Mouse (Mus musculus) yolk sac, embryonic 10.5 days (tissue): ENCODE measurements at regions not wholly inside any gene's neighbourhood (a gene's known extent, or its start where the extent isn't known, plus 50 kb on each side); places are given as distances from the start of the nearest gene placed in this dataset.

Source experiments
- DNase-seq: peaks from one replicate; pipeline ENCODE4 v3.0.0-alpha.2; 2017; ENCODE audit warnings: low spot score

DNA sequence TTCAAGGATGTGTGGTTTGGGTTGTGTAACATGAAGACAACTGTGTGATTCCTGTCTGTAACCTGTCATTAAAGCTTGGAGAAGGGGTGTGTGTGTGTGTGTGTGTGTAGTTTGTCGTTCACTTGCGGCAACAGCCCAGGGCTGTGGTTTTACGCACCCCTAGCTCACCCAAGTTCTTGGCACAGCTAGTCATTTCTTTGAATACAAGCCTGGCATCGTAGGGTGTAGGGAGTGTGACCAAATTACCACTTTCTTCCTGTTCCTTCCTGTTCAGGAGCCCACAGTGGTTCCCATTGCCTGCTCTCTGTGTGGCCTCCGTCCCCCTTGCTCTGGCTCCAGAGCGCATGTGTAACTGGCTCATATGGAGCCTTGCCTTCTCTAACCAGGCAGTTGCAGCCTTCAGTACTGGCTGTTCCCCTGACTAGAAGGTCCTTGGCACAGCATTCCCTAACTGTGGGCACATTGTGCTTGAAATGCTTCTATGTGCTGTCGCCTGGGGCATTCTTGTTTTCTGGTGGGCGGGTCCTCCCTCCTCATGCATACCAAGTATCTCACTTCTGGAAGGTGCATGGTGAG is 167.4 kb upstream of the Ubr2 start:
- no peak for DNase-seq

DNA sequence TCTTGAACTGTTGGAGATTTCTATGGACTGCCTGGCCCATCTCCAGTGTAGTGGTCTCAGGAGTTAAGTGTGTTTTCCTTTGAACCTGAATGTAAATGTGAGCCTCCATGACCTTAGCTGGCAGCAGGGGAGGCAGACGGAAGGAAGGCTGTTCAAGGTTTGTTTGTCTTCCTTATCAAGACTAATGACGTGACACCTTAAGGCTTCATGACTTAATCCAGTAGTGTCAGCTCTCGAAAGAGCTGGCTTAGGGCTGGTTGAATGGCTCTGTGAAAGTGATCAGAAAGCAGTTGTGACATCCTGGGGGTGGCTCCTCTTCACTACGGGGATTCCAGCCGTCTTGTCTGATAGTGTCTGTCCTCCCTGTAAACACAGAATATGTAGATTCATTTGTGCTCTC is 166.0 kb upstream of the Ubr2 start:
- no peak for DNase-seq

DNA sequence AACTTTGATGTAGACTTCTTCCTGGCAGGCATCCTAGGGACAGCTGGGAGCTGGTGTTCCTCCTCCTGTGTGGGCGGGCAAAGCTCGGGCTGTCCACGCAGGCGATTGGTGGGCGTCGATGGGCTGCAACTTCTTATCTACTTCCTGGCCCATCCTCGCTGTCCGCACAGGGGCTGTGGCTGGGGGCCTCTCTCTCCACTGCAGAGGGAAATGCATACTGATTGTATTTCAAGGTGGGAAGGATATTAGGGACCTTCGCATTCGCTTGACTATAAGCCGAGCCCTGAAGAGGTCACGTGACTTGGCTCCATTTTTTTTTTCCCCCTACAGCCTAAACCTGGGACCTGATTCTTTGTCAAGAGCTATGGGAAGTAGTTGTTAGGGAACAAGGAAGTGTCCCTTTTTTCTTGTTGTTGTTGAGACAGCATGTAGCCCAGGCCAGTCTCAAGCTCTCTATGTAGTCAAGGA is 164.4 kb upstream of the Ubr2 start:
- DNase-seq = peak; percentile 50

DNA sequence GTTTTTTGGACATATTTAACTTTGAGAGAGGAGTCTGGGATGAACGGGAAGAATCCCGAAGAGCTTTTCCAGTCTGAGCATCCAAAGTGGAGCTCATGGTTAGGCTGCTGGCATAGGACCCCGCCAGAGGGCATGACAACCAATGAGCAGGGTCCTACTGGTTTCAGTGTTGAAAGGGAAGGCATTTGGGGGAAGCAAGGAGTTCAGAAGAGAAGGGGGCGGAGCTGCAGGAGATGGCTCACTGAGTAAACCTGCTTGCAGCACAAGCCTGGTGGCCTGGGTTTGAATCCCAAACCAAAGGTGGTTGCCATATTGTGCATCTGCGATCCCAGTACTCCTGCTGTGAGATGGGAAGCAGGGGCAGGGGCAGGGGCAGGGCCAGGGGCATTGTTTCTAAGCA is 161.4 kb upstream of the Ubr2 start:
- no peak for DNase-seq

DNA sequence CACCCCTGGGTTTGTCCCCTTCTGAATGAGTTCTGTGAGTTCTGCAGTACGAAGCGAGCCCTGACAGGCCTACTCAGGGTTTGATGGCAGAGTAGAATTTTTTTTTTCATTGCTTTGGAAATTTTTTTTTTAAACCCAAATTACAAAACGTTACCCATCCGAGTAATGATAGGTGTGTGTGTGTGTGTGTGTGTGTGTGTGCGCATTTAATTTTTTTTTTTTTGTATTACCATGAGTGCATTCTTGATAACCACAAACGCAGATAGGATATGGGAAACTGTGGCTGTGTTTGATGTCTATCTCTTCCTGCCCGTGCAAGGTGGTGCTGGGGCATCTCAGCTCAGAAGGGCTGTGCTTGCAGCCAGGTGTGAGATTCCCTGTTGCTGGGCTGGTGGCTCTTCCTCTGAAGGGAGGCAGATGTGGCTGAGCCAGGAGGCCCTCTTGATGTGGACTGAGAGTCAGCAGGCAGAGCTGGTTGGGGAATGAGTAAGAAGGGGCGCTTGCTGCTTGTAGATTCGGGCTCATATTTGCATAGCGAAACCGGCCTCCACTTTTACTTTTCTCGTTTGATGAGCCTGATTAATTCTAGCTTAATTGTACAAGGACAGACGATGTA is 160.7 kb upstream of the Ubr2 start:
- no peak for DNase-seq

DNA sequence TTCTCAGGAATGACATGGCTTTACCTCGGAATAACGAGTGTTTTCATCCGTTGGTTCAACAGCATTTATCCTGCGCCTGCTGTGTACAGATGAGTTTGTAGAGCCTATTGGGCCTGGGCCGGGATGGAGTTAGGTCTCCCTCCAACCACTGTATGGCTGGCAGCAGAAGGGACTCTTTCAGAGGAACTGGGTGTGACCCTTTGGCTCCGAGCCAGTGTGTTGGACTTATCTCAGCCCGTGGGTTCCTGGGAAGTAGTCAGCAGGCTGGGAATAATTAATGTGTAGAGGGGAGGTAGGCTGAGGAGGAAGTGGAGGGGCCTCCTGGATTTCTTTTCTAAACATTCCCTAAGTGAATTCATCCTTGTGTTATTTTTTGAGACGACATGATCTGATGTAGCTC is 157.7 kb upstream of the Ubr2 start:
- DNase-seq = peak; percentile 21

DNA sequence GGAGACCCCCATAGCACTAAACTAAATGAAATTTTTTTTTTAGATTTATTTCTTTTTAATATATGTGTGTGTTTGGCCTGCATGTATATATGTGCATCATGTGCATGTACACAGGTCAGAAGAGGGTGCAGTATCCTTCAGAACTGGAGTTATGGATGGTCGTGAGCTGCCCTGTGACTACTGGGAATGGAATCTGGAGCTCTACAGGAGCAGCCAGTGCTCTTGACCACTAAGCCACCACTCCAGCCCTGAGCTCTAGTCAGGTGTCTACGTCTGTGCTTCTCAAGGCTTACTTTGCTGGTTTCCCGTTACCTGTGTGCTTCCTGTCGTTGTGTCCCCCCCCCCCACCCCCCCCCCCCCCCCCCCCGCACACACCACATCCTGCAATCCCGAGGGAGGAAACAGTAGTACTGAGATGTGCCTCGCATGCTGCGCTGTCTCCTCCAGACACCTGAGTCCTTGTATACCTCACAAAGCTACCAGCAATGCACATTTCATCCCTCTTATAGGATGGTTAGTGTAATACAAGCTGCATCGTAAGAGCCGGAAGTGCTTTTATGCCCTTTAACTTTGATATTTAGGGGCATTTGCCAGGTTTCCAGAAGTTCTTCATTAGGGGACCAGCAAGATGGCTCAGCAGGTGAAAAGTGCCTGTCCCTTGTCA is 153.5 kb upstream of the Ubr2 start:
- no peak for DNase-seq

DNA sequence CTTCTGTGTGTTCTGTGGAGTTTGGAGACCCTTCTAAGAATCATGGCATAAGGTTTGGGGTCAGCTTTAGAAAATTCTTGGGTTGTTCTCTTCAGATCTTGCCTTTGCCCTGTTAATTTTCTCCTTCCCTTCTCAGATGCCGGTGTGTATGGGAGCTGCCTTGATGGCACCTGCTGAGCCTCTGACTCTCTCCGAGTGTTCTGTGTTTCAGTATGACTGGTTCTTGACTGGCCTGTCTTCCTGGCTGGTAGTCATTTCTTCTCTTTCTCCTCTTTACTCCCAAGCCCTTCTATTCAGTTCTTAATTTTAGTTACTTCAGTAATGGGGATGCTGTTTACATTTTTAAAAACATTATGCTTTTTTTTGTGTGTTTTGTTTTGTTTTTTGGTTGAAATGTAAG is 152.1 kb upstream of the Ubr2 start:
- no peak for DNase-seq

DNA sequence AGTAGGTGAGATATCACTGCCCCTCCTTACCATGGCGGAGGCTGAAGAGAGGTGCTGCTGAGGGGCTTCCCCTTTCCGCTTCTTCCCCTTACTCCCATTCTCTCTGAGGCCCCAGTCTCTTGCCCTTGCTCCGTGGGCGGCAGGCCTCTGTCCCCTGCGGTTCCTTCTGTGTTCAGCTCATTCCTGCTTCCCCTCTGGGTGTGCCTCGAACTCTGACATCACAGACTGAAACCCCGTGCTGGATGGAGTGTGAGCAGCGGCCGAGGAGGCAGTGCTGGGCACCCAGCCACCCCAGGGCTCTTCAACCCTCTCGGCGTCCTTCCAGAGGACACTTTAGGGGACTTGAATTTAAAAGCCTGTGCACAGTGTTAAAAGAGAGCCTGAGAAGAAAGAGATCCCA is 145.9 kb upstream of the Ubr2 start:
- no peak for DNase-seq

DNA sequence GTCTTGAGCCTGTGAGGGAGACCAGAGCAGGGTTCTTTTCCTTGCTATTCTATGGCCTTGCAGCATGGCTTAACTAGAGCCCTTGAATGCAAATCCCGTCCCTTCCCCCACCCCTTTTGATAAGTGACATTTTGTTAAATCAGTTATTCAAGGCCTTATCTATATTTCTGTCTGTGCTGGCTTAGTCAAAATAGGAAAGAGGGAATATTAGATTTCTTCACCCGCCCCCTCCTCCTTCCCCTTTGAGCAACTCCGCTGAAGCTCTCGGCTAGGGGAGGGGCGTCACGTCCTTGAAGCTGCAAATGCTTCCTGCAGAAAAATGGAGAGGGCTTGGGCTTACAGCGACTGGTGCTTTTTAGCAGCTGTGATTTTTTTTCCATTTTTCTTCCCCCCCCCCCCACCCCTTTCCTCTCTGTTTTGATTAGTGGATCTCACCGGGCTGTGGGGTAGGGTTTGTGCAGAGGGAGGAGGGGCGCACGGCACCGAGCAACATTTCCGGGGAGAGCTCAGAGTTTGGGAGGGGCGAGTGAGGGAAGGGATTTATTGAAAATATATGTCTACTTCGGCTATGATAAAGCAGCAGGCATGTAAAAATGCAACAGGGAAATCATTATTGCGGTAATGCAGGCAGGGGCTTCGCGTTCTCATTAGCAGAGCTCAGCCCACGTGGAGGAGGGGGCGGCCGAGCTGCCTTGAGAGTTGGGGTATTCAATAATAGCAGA is 141.4 kb upstream of the Ubr2 start:
- DNase-seq = no peak

DNA sequence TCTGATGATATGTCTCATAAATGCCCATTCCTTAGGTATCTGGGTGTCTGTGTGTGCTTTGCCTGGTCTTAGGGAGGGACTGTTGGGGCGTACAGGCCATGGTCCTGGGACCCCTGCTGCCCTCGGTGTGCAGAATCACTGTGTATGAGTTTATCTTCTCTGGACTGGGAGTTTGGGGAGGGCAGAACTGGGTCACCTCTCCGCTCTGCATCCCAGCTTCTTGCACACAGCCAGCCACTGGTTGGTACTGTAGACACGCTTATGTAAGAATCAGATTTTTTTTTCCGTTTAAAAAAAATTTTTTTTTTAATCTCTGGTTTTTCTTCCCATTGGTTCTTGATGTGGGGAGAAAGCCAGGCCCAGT is 140.8 kb upstream of the Ubr2 start:
- DNase-seq = no peak

DNA sequence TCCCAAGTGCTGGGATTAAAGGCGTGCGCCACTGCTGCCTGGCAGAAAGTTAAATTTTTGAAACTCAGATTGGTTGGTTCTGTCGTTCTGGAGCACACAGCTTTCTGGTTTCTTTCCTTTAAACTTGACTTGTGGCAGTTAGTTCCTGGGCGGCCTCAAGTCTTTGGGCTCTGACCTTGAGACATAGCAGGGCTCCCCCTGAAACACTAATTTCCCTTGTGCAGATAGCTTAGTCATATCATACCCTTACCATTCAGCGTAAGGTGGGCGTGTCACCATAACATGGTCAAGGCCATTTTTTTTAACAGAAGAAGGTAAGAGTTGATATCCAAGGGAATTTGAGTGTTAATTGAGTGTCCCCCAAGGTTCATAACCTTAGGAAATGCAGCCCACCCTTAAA is 140.3 kb upstream of the Ubr2 start:
- no peak for DNase-seq

DNA sequence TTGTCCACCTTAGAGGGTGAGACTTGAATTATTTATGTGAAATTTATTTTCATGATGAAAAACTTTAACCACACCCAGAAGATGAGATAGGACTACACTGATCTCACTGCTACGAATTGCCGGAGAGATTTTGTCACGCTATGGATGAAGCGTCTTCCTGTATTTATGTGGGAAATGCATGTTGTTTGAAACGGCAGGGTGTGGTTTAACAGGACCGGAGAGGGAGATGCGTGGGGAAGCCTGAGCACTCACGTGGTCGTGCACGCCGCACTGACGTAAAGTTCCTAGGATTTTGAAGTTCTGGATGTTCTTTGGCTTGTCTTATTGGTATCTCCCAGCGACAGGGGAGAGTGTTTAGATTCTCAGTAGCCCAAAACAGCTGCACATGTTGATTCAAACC is 139.3 kb upstream of the Ubr2 start:
- no peak for DNase-seq

DNA sequence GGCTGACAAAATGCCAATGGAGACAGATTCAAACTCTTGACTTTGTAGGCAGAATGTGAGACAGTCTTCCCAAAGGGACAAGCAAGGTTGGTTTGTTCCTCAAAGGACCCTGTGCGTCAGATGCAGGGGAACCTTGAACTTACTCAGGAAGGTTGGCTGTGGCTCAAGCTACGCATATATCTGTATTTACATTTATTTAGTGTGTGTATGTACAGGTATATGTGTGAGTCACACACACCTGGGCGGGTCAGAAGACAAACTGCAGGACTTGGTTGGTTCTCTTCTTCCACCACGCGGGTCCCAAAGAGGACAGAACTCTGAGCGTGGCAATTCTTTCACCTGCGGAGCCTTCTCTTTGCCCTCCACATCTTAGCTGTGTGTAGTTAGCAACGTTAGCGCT is 138.8 kb upstream of the Ubr2 start:
- no peak for DNase-seq

DNA sequence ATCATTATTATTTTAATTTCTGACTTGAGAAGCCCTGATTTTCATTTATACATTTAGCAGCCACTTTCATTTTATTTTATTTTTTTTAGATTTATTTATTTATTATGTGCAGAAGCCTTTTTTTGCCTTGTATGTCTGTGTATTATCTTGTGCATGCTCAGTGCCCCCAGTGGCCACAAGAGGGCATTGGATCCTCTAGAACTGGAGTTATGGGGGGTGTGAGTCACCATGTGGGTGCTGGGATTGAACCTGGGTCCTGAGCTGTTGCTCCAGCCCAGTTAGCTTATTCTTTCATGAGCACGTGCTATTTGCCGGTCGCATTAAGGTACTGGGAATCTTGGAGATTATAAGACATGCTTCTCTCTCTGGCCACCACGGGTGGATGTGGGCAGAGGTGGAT is 136.3 kb upstream of the Ubr2 start:
- DNase-seq = no peak

DNA sequence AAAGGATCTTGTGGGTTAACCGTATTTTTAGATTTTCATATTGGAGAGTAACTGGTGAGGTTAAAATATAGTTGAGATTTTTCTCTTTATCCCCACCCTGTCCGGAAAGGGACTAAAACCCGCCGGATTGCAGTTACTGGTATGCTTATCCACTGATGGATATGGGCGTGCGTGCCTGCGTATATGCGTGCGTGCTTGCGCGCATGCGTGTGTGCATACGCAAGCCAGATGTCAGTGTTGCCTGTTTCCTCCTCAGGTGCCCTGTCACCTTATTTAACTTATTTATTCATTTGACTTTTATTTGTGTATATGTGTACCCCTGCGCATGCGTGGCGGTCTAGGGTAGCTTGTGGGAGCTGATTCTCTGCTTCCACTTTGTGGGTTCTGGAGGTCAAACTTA is 135.2 kb upstream of the Ubr2 start:
- no peak for DNase-seq

DNA sequence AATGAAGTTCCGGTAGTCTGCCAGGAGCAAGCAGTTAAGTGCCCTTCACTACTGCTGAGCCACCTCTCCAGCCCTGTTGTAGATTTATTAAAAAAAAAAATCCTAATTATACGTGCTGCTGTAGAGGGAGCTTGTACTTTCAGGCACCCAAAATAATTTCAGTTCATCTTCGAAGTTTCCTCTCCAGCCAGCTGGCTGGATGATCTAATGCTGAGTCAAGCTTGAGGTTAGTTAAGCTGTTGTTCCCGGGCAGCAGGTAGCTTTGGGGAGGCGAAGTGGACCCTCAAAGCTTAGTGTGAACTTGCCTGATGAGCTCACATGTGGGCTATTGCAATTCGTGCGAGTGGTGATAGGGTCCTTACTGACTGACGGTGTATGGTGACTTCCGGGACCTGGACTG is 134.6 kb upstream of the Ubr2 start:
- no peak for DNase-seq

DNA sequence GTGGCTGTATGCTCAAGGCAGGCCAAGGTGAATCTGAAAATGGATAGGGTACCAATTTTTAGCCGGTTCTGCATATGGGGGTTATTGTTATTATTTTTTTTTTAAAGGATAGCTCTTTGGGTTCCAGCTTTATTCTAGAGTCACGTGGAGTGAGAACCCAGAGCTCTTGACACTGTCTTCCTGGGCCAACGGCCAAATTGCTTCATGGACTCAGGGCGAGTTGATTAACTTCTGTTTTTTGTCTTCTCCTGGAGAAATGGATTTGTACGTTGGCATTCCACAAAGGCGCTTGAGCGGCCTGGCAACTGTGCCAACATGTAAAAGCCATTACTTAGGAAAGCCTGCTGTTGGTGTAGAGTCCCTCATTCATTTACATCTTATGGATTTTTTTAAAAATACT is 134.1 kb upstream of the Ubr2 start:
- DNase-seq = no peak

DNA sequence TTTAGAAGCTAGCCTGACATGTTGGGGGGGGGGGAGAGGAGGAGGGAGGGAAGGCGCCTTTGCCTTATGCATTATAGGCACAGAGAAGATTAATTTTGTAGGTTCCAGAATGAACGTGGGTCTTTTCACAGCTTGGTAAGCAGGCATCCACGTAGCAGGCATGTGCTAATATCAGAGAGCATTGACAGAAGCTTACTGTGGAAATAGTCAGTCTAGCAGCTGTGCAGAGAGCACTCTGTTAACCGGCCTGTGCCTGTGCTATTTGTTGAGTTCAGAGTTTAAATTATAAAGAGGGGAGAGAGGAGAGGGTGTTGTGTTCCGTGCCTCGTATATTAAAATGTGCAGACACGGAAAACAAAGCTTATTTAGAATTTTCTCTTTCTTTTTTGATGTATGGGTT is 133.5 kb upstream of the Ubr2 start:
- DNase-seq = no peak

DNA sequence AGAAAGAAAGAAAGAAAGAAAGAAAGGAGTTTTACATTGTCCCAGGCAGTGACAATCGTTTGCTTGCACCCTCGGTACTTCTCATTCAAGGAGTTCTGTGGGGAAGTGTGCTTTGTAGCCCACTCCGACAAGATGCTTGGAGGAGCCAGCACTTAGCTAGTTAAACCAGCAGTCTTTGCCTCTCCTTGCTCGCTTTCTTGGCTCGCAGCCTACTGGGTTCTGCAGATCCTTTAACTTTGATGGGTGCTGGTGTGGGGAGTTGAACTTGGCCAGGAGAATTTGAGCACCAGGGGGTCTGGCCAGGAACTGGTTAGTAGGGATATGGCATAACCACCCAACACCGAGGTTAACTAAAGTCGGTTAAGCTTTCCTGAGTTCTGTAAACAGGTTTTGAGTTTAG is 132.5 kb upstream of the Ubr2 start:
- DNase-seq = no peak

DNA sequence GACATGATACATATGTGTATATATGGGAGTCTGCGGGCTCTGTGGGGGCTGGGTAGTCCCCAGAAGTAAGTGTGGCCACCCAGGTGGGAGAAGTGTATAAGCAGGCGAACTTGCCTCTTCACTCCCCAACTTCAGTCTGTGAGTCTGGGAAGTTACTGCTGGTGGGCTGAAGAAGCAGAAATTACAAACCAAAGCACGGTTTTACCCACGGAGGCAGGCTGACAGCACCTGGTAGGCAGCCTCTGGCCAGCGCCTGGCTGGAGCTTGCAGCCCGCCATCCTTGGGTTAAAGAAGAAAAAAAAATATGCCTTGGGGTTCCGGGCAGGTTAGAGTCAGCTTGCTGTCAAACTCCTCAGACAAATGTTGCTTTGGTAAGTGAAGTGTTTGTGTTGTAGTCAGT is 131.9 kb upstream of the Ubr2 start:
- no peak for DNase-seq

DNA sequence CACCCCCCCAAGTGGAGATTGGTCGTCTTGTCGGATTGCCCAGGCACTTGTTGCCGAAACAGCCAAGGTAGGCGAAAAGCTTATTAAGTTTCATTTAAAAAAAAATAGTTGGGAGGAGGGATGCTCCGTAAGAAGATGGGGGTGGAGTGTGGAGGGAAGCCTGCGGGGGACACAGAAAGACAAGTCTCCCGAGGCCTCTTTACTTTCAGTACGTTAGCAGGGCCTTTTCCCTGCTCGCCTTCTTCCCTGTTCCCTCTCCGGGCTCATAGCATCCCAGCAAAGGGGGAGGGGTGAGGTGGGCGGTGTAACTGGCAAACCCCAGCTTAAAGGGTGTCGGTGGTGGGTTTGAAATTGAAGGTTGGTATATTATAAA is 131.5 kb upstream of the Ubr2 start:
- peak; percentile 19 for DNase-seq
